Mouse (Mus musculus): ENCODE measurements around the gene Morc4. TPM values are rescaled to one million over a fixed set of nuclear protein-coding genes. Genes with fewer than 3 reads are reported as not detected.

Gene Morc4
- polyA plus RNA-seq (2012; rRNA removed) = 7.6 and 9.8 TPM in 2 replicates

GRCm38 (mm10) chrX:139870938-139871791, at the start of gene Morc4:
TSS of gene Morc4 (minus strand) at chrX:139871677.

DNA sequence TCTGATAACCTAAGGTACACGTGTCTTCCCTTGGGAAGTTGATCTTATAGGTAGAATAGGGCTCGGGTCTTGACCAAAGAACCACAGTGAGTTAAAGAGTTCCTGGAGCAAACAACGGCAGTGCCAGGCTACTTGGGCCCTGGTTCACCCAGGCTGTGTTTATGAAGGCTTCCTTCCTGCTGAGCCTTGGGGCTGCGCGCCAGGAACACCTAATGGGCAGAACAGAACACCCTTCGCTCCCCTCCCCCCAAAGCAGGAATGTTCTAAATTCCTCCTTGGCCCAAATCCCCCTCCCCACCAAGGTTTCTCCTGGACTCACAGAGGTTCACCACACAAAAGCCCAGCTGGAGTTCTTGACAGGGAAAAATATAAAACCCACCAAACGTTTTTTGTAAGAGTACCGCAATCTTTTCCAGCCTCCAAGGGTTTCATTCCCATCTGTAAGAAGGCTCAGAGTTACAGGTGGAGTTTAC, 71.0 kb downstream of the Morc4 start, which contains the start of gene Cldn2:
Gene Cldn2, plus strand, starts transcription at position 423 of the 473 bp plus-strand sequence.

GRCm38 (mm10) chrX:139782278-139783044, 89.0 kb downstream of the Morc4 start, which contains the start of gene Ripply1:
TSS of gene Ripply1 (minus strand) at chrX:139782353.

Other genes with a start within 250 kb of the Morc4 start
- gene Tbc1d8b, start 186.7 kb downstream of the Morc4 start, polyA plus RNA-seq (2012; rRNA removed) = 3.4 and 3.5 TPM in 2 replicates
- not detected in 2 replicates for gene Gm15013, start 157.2 kb downstream of the Morc4 start, polyA plus RNA-seq (2012; rRNA removed)
- gene Ripply1, start 89.3 kb downstream of the Morc4 start, polyA plus RNA-seq (2012; rRNA removed) = 0.55 and 1.1 TPM in 2 replicates
- gene Cldn2, start 70.8 kb downstream of the Morc4 start, polyA plus RNA-seq (2012; rRNA removed) = 0.12 and 0.20 TPM in 2 replicates
- gene Rbm41, start 126.9 kb upstream of the Morc4 start, polyA plus RNA-seq (2012; rRNA removed) = 8.9 and 10.5 TPM in 2 replicates
- 0.73 and 5.3 TPM in 2 replicates for gene Nup62cl, start 191.0 kb upstream of the Morc4 start, polyA plus RNA-seq (2012; rRNA removed)
- gene Pih1h3b, start 191.2 kb upstream of the Morc4 start, polyA plus RNA-seq (2012; rRNA removed) = not detected in 2 replicates

Measured in central nervous system, embryonic 11.5 days (tissue).